Mouse (Mus musculus): ENCODE measurements around the gene Gm28308. TPM values are rescaled to one million over a fixed set of nuclear protein-coding genes. Genes with fewer than 3 reads are reported as not detected.
A peak's percentile ranks its signal among the peaks of the same experiment; 100 is the strongest.

Gm28308 gene
- polyA plus RNA-seq, 1 experiment from 2014 or later, result not detected

GRCm38 (mm10) chr6:52194690-52195089 lies 18.4 kb downstream of the Gm28308 start:
- no peaks in the 10 kb centered on the region for H3K9me3 ChIP-seq (ENCODE audit: control insufficient read depth, low read length)
- no peaks in the 10 kb centered on the region for H3K36me3 ChIP-seq (ENCODE audit: control insufficient read depth, insufficient read depth, low read length)
- peaks cover 49% of the 10 kb centered on the region for H3K27me3 ChIP-seq (replicated peaks; ENCODE audit: control insufficient read depth, insufficient read depth, low read length)
- no peaks in the 10 kb centered on the region; the same call in none of the 2 replicates for H3K4me1 ChIP-seq (ENCODE audit: control insufficient read depth, insufficient read depth, low read depth, low read length)
- no peak overlapping the region; the same call in 1 of the 2 replicates for H3K9ac ChIP-seq (ENCODE audit: low read depth, low read length)
- peak overlapping the region; percentile 4; the same call in 1 of the 2 replicates for H3K4me3 ChIP-seq (ENCODE audit: low read length)
- no peak for ATAC-seq
- H3K27ac ChIP-seq (ENCODE audit: low read depth, low read length), result peak overlapping the region; percentile 44
- 7% methylated on average over 10 of the region's 10 CpGs for WGBS
- peak overlapping the region; percentile 18 for H3K4me2 ChIP-seq (ENCODE audit: low read length)

- Histone ChIP-seq H3K9me3 (ENCODE audit: control insufficient read depth, low read length) (no peaks in the 10 kb centered on the region), H3K4me1 (ENCODE audit: control insufficient read depth, insufficient read depth, low read depth, low read length) (no peaks in the 10 kb centered on the region; the same call in none of the 2 replicates), H3K9ac (ENCODE audit: low read depth, low read length) (peak overlapping the region; percentile 61), H3K4me3 (ENCODE audit: low read length) (peak overlapping the region; percentile 52), H3K4me2 (ENCODE audit: low read length) (peak overlapping the region; percentile 67), H3K27ac (ENCODE audit: low read depth, low read length) (peak overlapping the region; percentile 79), H3K36me3 (ENCODE audit: control insufficient read depth, insufficient read depth, low read length) (no peaks in the 10 kb centered on the region), H3K27me3 (replicated peaks; ENCODE audit: control insufficient read depth, insufficient read depth, low read length) (peaks cover 45% of the 10 kb centered on the region)
- 2% methylated on average over 45 of the region's 55 CpGs for WGBS
- ATAC-seq, result peak; percentile 74
Observed at GRCm38 (mm10) chr6:52191860-52192550, 21.1 kb downstream of the Gm28308 start.

GRCm38 (mm10) chr6:52190906-52191810 lies 22.0 kb downstream of the Gm28308 start, which contains the start of gene Hoxa4:
Gene Hoxa4, minus strand, starts transcription at chr6:52191753.
- Histone ChIP-seq H3K27ac (ENCODE audit: low read depth, low read length) (peak within 1 kb of the TSS; percentile 92), H3K9me3 (ENCODE audit: control insufficient read depth, low read length) (no peaks in the 10 kb centered on the region), H3K4me3 (ENCODE audit: low read length) (peak within 1 kb of the TSS; percentile 52), H3K36me3 (ENCODE audit: control insufficient read depth, insufficient read depth, low read length) (no peaks in the 10 kb centered on the region), H3K4me2 (ENCODE audit: low read length) (peak within 1 kb of the TSS; percentile 67), H3K27me3 (replicated peaks; ENCODE audit: control insufficient read depth, insufficient read depth, low read length) (peaks cover 45% of the 10 kb centered on the region), H3K4me1 (ENCODE audit: control insufficient read depth, insufficient read depth, low read depth, low read length) (no peaks in the 10 kb centered on the region; the same call in 1 of the 2 replicates), H3K9ac (ENCODE audit: low read depth, low read length) (peak within 1 kb of the TSS; percentile 72)
- ATAC-seq, result peak; percentile 49; the same call in 1 of the 2 replicates
- under 1% methylated on average over 70 of the region's 102 CpGs for WGBS

- Histone ChIP-seq H3K9me3 (ENCODE audit: control insufficient read depth, low read length) (no peaks in the 10 kb centered on the region), H3K4me2 (ENCODE audit: low read length) (peak overlapping the region; percentile 67), H3K4me1 (ENCODE audit: control insufficient read depth, insufficient read depth, low read depth, low read length) (no peaks in the 10 kb centered on the region; the same call in none of the 2 replicates), H3K9ac (ENCODE audit: low read depth, low read length) (peak overlapping the region; percentile 72), H3K27me3 (replicated peaks; ENCODE audit: control insufficient read depth, insufficient read depth, low read length) (peaks cover 47% of the 10 kb centered on the region), H3K36me3 (ENCODE audit: control insufficient read depth, insufficient read depth, low read length) (no peaks in the 10 kb centered on the region), H3K27ac (ENCODE audit: low read depth, low read length) (peak overlapping the region; percentile 92), H3K4me3 (ENCODE audit: low read length) (peak overlapping the region; percentile 52)
- no peak for ATAC-seq
- 3% methylated on average over 23 of the region's 23 CpGs for WGBS
Observed at GRCm38 (mm10) chr6:52190410-52190809, 22.7 kb downstream of the Gm28308 start.

- WGBS, result 14% methylated on average over 8 of the region's 8 CpGs
- Histone ChIP-seq H3K9me3 (ENCODE audit: control insufficient read depth, low read length) (no peaks in the 10 kb centered on the region), H3K4me3 (ENCODE audit: low read length) (peak overlapping the region; percentile 52), H3K4me2 (ENCODE audit: low read length) (peak overlapping the region; percentile 67), H3K27me3 (replicated peaks; ENCODE audit: control insufficient read depth, insufficient read depth, low read length) (peaks cover 45% of the 10 kb centered on the region), H3K4me1 (ENCODE audit: control insufficient read depth, insufficient read depth, low read depth, low read length) (no peaks in the 10 kb centered on the region; the same call in none of the 2 replicates), H3K27ac (ENCODE audit: low read depth, low read length) (peak overlapping the region; percentile 92), H3K36me3 (ENCODE audit: control insufficient read depth, insufficient read depth, low read length) (no peaks in the 10 kb centered on the region), H3K9ac (ENCODE audit: low read depth, low read length) (peak overlapping the region; percentile 13; the same call in 1 of the 2 replicates)
- ATAC-seq, result no peak
Observed at GRCm38 (mm10) chr6:52189909-52190308, 23.2 kb downstream of the Gm28308 start.

GRCm38 (mm10) chr6:52189172-52189591 lies 24.0 kb downstream of the Gm28308 start:
- Histone ChIP-seq H3K4me2 (ENCODE audit: low read length) (peak overlapping the region; percentile 67), H3K4me3 (ENCODE audit: low read length) (peak overlapping the region; percentile 18), H3K36me3 (ENCODE audit: control insufficient read depth, insufficient read depth, low read length) (no peaks in the 10 kb centered on the region), H3K27ac (ENCODE audit: low read depth, low read length) (peak overlapping the region; percentile 63), H3K9me3 (ENCODE audit: control insufficient read depth, low read length) (no peaks in the 10 kb centered on the region), H3K9ac (ENCODE audit: low read depth, low read length) (peak overlapping the region; percentile 2), H3K27me3 (replicated peaks; ENCODE audit: control insufficient read depth, insufficient read depth, low read length) (peaks cover 41% of the 10 kb centered on the region), H3K4me1 (ENCODE audit: control insufficient read depth, insufficient read depth, low read depth, low read length) (no peaks in the 10 kb centered on the region; the same call in none of the 2 replicates)
- WGBS, result 11% methylated on average over 5 of the region's 5 CpGs
- ATAC-seq, result no peak

GRCm38 (mm10) chr6:52186500-52186899 lies 26.6 kb downstream of the Gm28308 start:
- WGBS, result 18% methylated on average over 1 of the region's 1 CpGs
- Histone ChIP-seq H3K4me2 (ENCODE audit: low read length) (no peak overlapping the region), H3K36me3 (ENCODE audit: control insufficient read depth, insufficient read depth, low read length) (no peaks in the 10 kb centered on the region), H3K4me1 (ENCODE audit: control insufficient read depth, insufficient read depth, low read depth, low read length) (no peaks in the 10 kb centered on the region; the same call in none of the 2 replicates), H3K27ac (ENCODE audit: low read depth, low read length) (no peak overlapping the region), H3K4me3 (ENCODE audit: low read length) (no peak overlapping the region), H3K9me3 (ENCODE audit: control insufficient read depth, low read length) (no peaks in the 10 kb centered on the region), H3K27me3 (replicated peaks; ENCODE audit: control insufficient read depth, insufficient read depth, low read length) (peaks cover 44% of the 10 kb centered on the region), H3K9ac (ENCODE audit: low read depth, low read length) (no peak overlapping the region)
- ATAC-seq, result no peak

GRCm38 (mm10) chr6:52185834-52186233 lies 27.3 kb downstream of the Gm28308 start:
- Histone ChIP-seq H3K4me3 (ENCODE audit: low read length) (no peak overlapping the region), H3K27ac (ENCODE audit: low read depth, low read length) (peak overlapping the region; percentile 59), H3K27me3 (replicated peaks; ENCODE audit: control insufficient read depth, insufficient read depth, low read length) (peaks cover 45% of the 10 kb centered on the region), H3K36me3 (ENCODE audit: control insufficient read depth, insufficient read depth, low read length) (no peaks in the 10 kb centered on the region), H3K9me3 (ENCODE audit: control insufficient read depth, low read length) (no peaks in the 10 kb centered on the region), H3K4me2 (ENCODE audit: low read length) (peak overlapping the region; percentile 38; the same call in 1 of the 2 replicates), H3K4me1 (ENCODE audit: control insufficient read depth, insufficient read depth, low read depth, low read length) (no peaks in the 10 kb centered on the region; the same call in 1 of the 2 replicates), H3K9ac (ENCODE audit: low read depth, low read length) (no peak overlapping the region; the same call in 1 of the 2 replicates)
- ATAC-seq, result no peak
- WGBS, result 16% methylated on average over 3 of the region's 3 CpGs

All from hindbrain, embryonic 16.5 days (tissue).